Mouse (Mus musculus) lung, postnatal 0 days (tissue): ENCODE measurements around the gene Prrc2a. TPM values are rescaled to one million over a fixed set of nuclear protein-coding genes. Genes with fewer than 3 reads are reported as not detected.

ENCODE experiments used
- ATAC-seq: fragments of 200-750 bp; cut with Nextera tagmentation; 2 replicates; pipeline ENCODE4 v1.8.0; 2017; ENCODE audit warnings: moderate library complexity
- DNase-seq: peaks from one replicate; pipeline ENCODE4 v3.0.0-alpha.2; 2016; ENCODE audit warnings: low spot score
- H3K27ac ChIP-seq: fragments of 300-500 bp; sonication (generic); 2 replicates; pipeline ENCODE4 v1.5.1; 2014; ENCODE audit warnings: antibody characterized with exemption, mild to moderate bottlenecking, low read length, mixed read lengths
- H3K27me3 ChIP-seq: fragments of 300-500 bp; sonication (generic); replicated peaks from 2 replicates; pipeline ENCODE4 v1.6.1; 2014; ENCODE audit warnings: low read length, mixed read lengths; ENCODE audit not compliant: insufficient read depth
- H3K36me3 ChIP-seq: fragments of 300-500 bp; sonication (generic); 2 replicates; pipeline ENCODE4 v1.6.1; 2014; ENCODE audit warnings: low read length, mixed read lengths; ENCODE audit not compliant: insufficient read depth
- H3K4me1 ChIP-seq: fragments of 300-500 bp; sonication (generic); 2 replicates; pipeline ENCODE4 v1.6.1; 2014; ENCODE audit warnings: antibody characterized with exemption, low read depth, low read length, mixed read lengths; ENCODE audit not compliant: insufficient read depth
- H3K4me2 ChIP-seq: fragments of 300-500 bp; sonication (generic); replicated peaks from 2 replicates; pipeline ENCODE4 v1.6.1; 2014; ENCODE audit warnings: low read depth, mild to moderate bottlenecking, low read length, moderate library complexity, mixed read lengths
- H3K4me3 ChIP-seq: fragments of 300-500 bp; sonication (generic); 2 replicates; pipeline ENCODE4 v1.5.1; 2014; ENCODE audit warnings: low read depth, low read length
- H3K9ac ChIP-seq: fragments of 300-500 bp; sonication (generic); replicated peaks from 2 replicates; pipeline ENCODE4 v1.6.1; 2014; ENCODE audit warnings: low read depth, mild to moderate bottlenecking
- H3K9me3 ChIP-seq: fragments of 300-500 bp; sonication (generic); 2 replicates; pipeline ENCODE4 v1.6.1; 2016; ENCODE audit warnings: low read length, mixed read lengths
- CTCF ChIP-seq: IDR thresholded peaks from 2 replicates; pipeline ENCODE4 v1.5.1; 2016; ENCODE audit warnings: antibody characterized with exemption, mild to moderate bottlenecking
- EP300 ChIP-seq: IDR thresholded peaks from 2 replicates; pipeline ENCODE4 v1.6.1; 2016; ENCODE audit warnings: antibody characterized with exemption, mild to moderate bottlenecking, control low read depth
- WGBS: fragments of 180-500 bp; shearing (Covaris S2); extraction: QIAGEN DNeasy Blood & Tissue Kit; methylation state at CpG from one replicate; pipeline ENCODE4 v1.1.7; 2014; 5-methylcytosine and 5-hydroxymethylcytosine counted together
- polyA plus RNA-seq: library from polyadenylated mRNA; unstranded; fragments of >200 nt; fragmentation: Nextera tagmentation; extraction: Ambion mirVana; gene quantifications from 2 replicates; pipeline ENCODE4 v1.2.1, GENCODE M21; 2015

Gene Prrc2a
- polyA plus RNA-seq, 1 experiment from 2014 or later, result 74.1 TPM

- Histone ChIP-seq H3K4me2 (no peak overlapping the region), H3K27ac (no peak overlapping the region), H3K4me3 (no peak overlapping the region), H3K9me3 (no peaks in the 10 kb centered on the region), H3K36me3 (peaks cover 91% of the 10 kb centered on the region), H3K27me3 (no peaks in the 10 kb centered on the region), H3K9ac (no peak overlapping the region), H3K4me1 (no peaks in the 10 kb centered on the region)
- 80% methylated on average over 12 of the region's 12 CpGs for WGBS
- DNase-seq, result no peak
- TF ChIP-seq CTCF (no peak), EP300 (no peak)
- ATAC-seq, result no peak
Observed at GRCm38 (mm10) chr17:35155451-35155850, 9.2 kb downstream of the Prrc2a start.

DNA sequence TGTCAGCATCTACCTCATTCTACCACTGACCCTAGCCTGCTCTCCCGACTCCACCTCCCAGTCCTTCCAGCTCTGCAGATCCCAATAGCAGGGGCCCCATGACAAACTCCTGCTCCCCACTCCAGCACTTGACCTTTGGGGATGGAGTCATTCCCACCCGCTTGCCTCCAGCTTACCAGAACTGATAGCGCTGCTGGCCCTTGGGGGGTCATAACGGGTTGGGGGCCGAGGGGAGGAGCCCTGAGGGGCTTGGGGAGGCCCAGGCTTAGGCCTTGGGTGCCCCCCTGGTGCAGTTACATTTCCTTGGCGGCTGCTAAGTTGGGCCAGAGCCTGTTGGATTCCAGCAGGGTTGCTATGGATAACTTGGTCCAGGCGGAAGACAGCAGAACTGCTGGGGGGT lies 10.1 kb downstream of the Prrc2a start:
- H3K9ac ChIP-seq, result no peak overlapping the region
- no peak overlapping the region for H3K4me2 ChIP-seq
- 82% methylated on average over 7 of the region's 7 CpGs for WGBS
- peaks cover 91% of the 10 kb centered on the region for H3K36me3 ChIP-seq
- no peaks in the 10 kb centered on the region for H3K4me1 ChIP-seq
- ATAC-seq (no peak), DNase-seq (no peak)
- no peak for TF ChIP-seq EP300
- no peak for TF ChIP-seq CTCF
- H3K4me3 ChIP-seq, result no peak overlapping the region
- no peaks in the 10 kb centered on the region for H3K9me3 ChIP-seq
- no peaks in the 10 kb centered on the region for H3K27me3 ChIP-seq
- no peak overlapping the region for H3K27ac ChIP-seq

DNA sequence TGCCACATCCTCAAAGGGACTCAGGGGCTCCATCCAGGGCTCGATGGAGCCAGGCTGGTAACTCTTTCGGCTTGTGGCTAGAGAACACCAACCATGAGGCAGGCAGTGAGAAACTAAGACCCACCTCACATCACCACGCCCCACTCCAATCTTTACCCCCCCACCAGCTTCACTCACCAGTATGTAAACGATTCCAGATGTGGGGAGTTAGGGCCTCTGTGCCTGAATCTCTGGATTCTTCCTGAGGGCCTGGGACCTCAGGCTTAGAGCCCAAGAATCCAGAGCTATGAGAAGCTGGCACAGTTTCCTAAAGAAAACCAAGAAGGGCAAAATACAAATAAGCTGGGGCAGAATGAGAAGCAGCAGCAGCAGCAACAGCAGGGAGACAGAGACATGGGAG lies 10.8 kb downstream of the Prrc2a start:
- TF ChIP-seq EP300, result no peak
- TF ChIP-seq CTCF, result no peak
- H3K36me3 ChIP-seq, result peaks cover 89% of the 10 kb centered on the region
- 79% methylated on average over 4 of the region's 4 CpGs for WGBS
- no peak overlapping the region for H3K27ac ChIP-seq
- ATAC-seq (no peak), DNase-seq (no peak)
- no peaks in the 10 kb centered on the region for H3K9me3 ChIP-seq
- H3K4me3 ChIP-seq, result no peak overlapping the region
- no peak overlapping the region for H3K9ac ChIP-seq
- no peak overlapping the region for H3K4me2 ChIP-seq
- H3K4me1 ChIP-seq, result no peaks in the 10 kb centered on the region
- H3K27me3 ChIP-seq, result no peaks in the 10 kb centered on the region

DNA sequence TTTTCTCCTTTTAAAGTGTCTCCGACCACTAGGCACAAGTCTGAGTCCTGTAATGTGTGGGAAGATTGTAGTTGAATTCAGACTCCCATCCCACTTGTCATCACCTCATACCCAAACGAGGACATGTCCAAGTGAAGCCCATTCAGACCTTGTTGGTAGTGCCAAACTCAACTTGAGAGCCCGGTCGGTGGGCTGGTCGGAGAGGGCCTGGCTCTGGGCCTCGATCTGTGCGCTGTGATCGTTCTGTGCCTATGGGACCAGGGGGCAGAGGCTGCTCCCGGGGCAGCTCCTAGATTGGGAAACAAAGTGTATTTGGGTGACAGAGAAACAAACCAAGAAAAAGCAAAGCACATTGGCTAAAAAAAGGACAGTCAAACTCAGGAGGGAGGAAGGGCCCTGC lies 11.6 kb downstream of the Prrc2a start:
- TF ChIP-seq EP300 (no peak), CTCF (no peak)
- Histone ChIP-seq H3K9ac (no peak overlapping the region), H3K27ac (no peak overlapping the region), H3K4me1 (no peaks in the 10 kb centered on the region), H3K4me3 (no peak overlapping the region), H3K27me3 (no peaks in the 10 kb centered on the region), H3K9me3 (no peaks in the 10 kb centered on the region), H3K36me3 (peaks cover 81% of the 10 kb centered on the region), H3K4me2 (no peak overlapping the region)
- WGBS, result 83% methylated on average over 9 of the region's 9 CpGs
- no peak for DNase-seq
- ATAC-seq, result no peak

DNA sequence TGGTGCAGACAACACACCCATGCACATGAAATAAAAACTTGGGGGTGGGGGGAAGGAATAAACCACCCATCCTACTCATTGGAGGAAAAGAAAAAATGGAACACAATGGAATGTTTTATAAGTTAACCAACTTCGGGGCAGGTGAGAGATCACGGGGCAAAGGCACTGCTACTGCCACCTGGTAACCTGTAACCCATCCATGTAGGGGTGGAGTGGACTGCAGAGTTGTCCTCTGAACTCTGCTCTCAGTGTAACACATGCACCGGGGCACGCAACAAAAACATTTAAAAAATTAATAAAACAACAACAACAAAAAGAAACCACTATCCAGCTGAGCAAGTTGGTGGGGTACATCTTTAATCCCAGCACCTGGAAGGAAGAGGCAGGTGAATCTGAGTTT lies 12.6 kb downstream of the Prrc2a start:
- ATAC-seq, result no peak
- 96% methylated on average over 4 of the region's 4 CpGs for WGBS
- no peak overlapping the region for H3K4me3 ChIP-seq

GRCm38 (mm10) chr17:35147922-35148639 lies 16.6 kb downstream of the Prrc2a start:
- Histone ChIP-seq H3K4me1 (no peaks in the 10 kb centered on the region), H3K27ac (no peak overlapping the region), H3K27me3 (no peaks in the 10 kb centered on the region), H3K4me2 (no peak overlapping the region), H3K4me3 (no peak overlapping the region), H3K9ac (no peak overlapping the region), H3K36me3 (peaks cover 69% of the 10 kb centered on the region), H3K9me3 (no peaks in the 10 kb centered on the region)
- WGBS, result 55% methylated on average over 5 of the region's 5 CpGs
- TF ChIP-seq CTCF (no peak), EP300 (no peak)
- ATAC-seq, result no peak
- DNase-seq, result no peak

More for the DNA sequence above, 12.6 kb downstream of the Prrc2a start:
- no peak for DNase-seq
- H3K36me3 ChIP-seq, result peaks cover 74% of the 10 kb centered on the region
- H3K9ac ChIP-seq, result no peak overlapping the region
- no peak overlapping the region for H3K4me2 ChIP-seq
- no peak overlapping the region for H3K27ac ChIP-seq
- no peak for TF ChIP-seq CTCF
- H3K27me3 ChIP-seq, result no peaks in the 10 kb centered on the region
- no peaks in the 10 kb centered on the region for H3K9me3 ChIP-seq
- H3K4me1 ChIP-seq, result no peaks in the 10 kb centered on the region
